Mouse (Mus musculus): ENCODE measurements around the gene Wwox.

Wwox gene

DNA sequence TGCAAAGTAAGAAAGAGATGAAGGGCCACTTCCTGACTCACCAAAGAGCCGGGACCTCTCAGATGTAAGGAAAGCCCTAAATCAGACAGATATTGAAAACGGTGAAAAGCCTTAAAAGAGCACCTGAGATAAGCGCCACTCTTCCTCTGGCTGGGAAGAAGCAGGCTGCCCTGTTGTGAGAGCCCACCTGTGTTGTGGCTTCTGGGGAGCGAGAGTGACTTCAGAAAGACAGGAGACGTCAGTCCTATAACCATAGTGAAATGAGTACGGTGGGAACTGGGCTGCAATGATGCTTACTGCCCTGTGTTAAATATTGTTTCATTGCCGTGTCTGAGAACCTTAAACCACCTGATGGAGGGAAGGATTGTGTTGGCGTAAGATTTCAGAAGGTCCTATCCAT, 431.0 kb downstream of the Wwox start:
- no peak for DNase-seq (ENCODE audit: low read depth)

GRCm38 (mm10) chr8:114872491-114872890, 433.0 kb downstream of the Wwox start:
- no peak for DNase-seq (ENCODE audit: low read depth)

DNA sequence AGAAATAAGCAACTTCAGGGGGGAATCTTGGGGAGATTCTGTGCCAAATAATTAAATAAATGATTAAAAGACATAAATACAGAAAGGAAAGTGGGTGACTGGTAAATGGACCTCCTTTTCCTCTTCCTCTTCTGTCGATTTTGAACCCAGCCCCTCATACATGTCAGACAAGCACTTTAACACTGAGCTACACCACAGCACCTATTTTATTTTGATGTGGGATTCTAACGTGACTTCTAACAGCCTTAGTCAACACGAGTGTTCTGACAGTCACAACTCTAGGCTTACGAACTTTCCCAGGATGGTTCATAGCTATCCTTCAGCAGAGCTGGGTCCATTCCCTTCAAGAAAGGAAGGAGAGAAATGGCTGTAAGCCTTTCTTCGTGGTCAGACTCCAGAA, 435.7 kb downstream of the Wwox start:
- DNase-seq (ENCODE audit: low read depth): no peak

GRCm38 (mm10) chr8:114876161-114876611, 436.7 kb downstream of the Wwox start:
- DNase-seq (ENCODE audit: low read depth): no peak

- no peak for DNase-seq (ENCODE audit: low read depth)
These were observed 437.3 kb downstream of the Wwox start for GRCm38 (mm10) chr8:114876696-114877206.

- DNase-seq (ENCODE audit: low read depth): no peak
These were observed 437.8 kb downstream of the Wwox start for GRCm38 (mm10) chr8:114877234-114877633.

- no peak for DNase-seq (ENCODE audit: low read depth)
These were observed 439.2 kb downstream of the Wwox start for GRCm38 (mm10) chr8:114878449-114879276.

- no peak for DNase-seq (ENCODE audit: low read depth)
These were observed 439.8 kb downstream of the Wwox start for GRCm38 (mm10) chr8:114879277-114879568.

DNA sequence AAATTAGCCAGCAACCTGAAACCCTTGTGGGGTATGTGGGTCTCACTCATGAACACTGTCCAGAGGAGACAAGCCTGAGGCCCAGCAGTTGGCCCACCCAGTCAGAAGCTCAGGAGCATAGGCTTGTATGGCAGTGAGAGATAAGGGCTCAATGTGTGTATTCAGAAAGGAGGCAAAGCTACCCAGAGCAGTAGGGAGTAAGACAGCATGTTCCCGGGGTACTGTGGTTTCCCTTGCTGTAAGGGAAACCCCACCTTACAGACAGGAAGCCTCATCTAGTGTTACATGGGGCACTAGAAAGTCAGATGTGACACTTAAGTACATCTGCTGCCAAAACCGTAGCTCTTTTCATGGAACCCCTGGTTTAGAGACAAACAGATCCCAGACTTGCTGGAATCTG, 440.2 kb downstream of the Wwox start:
- DNase-seq (ENCODE audit: low read depth): no peak

DNA sequence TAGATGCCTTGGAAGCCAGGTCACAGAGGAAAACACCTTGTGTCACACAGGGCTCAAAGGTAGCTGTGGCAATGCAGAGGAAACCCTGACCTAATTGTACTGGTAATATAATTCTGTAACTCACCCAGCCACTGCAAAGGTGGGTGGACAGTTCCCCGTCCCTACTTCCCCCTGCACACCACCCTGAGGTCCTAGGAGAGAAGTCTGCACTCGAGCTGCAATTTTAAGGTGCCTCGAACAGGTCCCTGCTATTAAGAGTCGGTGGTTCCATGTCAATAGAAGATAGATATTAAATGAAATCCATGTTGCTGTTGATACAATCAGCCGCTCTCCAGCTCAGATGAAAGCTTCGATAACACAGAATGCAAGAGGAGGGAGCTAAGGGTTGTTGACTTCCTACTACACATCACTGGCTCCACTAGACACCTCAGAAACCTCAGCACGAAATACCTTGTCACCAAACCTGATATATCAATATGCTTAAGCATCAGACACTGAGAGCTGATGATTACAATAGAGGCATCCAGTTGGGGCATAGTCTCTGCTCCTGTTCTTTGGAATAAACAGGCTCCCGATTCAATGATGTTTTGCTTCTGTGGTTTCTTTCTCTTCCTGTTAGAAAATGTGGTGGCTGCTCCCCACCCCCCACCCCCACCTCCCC, 441.1 kb downstream of the Wwox start:
- no peak for DNase-seq (ENCODE audit: low read depth)

DNA sequence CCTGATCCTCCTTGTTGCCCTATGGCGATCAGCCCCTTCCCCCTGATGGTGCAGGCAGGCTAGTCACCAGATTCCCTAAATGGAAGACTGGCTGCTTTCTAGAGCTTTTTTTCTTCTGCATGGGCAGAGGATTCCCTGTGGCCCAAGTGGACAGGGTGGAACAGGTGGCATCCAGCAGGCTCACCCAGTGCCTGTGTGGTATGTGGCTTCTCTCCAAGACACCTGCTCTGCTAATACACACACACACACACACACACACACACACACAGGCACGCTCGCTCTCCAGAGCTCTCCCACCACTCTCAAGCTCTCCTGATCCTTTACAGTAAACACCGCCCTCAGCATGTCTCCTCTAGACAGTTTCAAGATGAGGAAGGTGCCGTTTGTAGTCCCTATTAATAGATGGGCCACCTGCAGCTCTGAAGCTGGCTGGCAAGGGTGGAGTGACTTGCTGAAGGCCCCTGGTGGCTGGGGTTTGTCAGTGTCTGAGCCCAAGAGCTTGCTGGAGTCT, 442.5 kb downstream of the Wwox start:
- DNase-seq (ENCODE audit: low read depth): no peak

DNA sequence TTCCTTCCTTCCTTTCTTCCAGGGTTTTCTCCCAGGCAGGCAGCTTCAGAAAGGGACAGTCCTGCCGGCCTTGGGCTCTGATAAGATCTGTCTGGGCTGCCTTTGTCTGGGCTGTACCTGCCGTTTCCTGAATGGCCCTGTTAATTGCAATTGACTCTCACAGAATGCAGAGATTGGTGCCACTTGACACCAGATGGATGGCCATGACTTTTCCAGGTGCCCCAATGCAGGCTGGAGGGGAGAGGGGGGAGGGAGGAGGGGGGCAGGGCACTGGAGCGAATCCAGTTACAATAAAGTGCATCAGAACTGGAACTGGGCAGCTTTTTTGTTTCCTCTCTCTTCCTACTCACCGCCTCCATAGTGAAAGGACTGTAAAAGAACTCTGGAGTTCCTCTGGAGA, 443.0 kb downstream of the Wwox start:
- no peak for DNase-seq (ENCODE audit: low read depth)

DNA sequence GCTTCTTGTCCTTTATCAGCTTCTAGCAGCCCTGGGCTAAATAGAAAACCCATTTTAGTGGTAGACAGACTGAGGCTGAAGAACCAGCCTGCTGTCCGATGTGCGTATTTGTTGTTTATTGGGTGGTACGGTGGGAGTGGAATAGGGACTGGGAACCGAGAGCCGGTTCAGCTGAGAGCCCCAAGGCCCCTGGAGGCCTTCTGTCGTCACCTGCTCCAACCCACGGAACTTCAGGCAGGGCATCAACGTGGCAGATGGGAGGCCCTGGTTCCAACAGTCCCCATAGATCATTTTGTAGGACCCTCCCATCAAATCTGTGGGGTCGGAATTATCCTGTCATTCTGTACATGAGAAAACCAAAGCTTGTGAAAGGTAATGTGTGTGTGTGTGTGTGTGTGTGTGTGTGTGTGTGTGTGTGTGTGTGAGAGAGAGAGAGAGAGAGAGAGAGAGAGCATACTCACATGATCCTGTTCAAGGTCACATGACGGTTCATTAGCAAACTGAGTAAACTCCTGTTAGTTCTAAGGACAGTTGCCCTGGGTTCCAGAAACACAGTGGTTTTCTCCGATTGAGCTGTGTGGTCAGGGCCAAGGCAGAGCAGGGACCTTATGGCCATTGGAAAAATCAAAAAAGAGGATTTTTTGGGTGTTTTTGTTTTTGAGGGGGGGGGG, 443.6 kb downstream of the Wwox start:
- DNase-seq (ENCODE audit: low read depth): no peak

- DNase-seq (ENCODE audit: low read depth): no peak
These were observed 444.5 kb downstream of the Wwox start for GRCm38 (mm10) chr8:114883967-114884366.

DNA sequence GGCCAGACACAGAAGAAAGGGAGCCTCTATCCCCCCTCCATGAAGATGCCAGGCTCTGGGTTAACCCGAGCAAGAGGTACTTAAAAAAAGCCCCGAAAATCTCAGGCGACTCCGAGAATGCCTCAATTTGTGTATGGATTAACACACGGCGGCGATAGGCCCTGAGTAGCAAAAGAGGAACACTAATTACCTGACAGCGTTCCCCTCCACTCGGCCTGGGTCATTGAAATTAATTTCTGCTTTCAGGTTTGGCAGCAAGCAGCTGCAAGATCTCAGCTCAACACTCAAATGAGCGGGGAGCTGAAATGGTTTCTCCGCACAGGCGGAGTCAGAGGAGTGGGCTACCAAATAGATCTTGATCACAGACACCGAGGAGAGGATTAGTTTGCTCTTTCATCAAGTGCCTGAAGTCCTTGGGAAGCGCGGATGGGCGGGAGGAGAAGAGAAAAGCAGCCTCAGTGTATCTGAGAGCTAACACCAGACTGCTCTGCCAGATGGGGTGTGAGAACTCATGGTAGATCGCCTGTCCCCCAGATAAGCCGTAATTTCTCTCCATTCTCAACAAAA, 445.7 kb downstream of the Wwox start:
- no peak for DNase-seq (ENCODE audit: low read depth)

DNA sequence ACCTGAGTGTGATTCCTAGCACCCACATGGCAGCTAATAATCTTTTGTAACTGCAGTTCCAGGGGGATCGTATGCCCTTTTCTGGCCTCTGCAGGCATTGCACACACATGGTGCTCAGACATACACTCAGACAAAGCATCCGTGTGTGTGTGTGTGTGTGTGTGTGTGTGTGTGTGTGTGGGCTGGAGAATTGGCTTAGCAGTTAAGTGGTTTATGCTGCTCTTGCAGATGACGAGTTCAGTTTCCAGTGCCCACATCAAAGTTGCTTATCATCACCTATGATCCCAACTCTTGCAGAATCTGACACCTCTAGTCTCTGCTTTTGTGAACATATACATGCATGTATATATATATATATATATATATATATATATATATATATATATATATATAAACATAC, 448.9 kb downstream of the Wwox start:
- DNase-seq (ENCODE audit: low read depth): no peak

DNA sequence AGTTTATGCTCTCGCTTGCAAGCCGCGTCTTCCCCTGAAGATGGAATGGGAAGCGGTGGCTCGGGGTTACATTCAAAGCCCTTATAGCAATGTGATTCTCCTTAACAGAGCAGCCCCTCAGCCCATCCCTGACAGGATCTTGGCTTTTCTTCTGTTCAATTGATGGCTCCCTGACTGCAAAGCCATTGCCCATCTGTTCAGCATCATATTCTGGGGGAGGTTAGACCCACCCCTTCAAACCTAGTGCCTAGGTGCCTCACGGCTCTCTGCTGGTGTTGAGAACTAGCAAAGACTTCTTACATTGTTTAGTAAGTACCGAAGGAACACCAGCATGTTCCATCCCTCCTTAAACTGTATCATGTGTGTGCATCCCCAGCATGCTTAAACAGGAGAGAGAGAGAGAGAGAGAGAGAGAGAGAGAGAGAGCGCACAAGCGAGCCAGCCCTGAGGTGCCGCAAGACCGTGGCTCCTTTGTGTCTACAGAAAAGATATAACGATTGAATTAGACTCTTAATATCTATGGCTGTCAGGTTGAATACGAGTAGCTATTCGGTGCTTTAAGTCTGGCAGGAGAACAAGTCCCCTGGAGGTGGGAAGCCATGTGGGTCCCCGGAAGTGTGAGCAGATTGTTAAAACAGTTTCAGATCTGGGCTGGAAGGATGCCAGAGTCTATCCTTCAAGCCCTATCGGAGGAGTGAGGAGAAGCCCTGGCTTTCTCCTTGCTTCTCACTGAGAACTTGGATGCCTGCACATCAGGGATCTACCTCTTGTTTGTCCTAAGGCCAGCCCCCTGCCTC, 450.3 kb downstream of the Wwox start:
- no peak for DNase-seq (ENCODE audit: low read depth)

- no peak for DNase-seq (ENCODE audit: low read depth)
These were observed 451.0 kb downstream of the Wwox start for GRCm38 (mm10) chr8:114890478-114890877.

DNA sequence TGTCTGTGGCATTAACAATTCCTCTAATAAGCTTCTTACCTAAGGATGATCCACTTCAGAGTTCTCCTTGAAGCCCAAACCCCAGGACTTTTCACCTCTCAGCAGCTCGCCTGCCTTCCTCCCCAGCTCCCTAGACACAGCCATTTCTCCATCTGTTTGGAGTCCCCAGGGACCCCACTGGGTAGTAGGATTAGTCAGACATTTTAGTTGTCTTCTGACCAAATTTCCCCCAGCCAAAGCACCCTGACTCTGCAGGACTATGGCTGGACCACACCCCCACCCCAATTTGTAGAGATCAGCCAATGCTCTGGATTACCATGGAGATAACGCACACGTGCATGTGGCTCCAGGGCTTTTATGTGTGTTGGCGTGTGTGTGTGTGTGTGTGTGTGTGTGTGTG, 451.8 kb downstream of the Wwox start:
- DNase-seq (ENCODE audit: low read depth): peak; percentile 10

- DNase-seq (ENCODE audit: low read depth): no peak
These were observed 458.0 kb downstream of the Wwox start for GRCm38 (mm10) chr8:114897432-114897831.

- DNase-seq (ENCODE audit: low read depth): no peak
These were observed 459.7 kb downstream of the Wwox start for GRCm38 (mm10) chr8:114899157-114899556.

DNA sequence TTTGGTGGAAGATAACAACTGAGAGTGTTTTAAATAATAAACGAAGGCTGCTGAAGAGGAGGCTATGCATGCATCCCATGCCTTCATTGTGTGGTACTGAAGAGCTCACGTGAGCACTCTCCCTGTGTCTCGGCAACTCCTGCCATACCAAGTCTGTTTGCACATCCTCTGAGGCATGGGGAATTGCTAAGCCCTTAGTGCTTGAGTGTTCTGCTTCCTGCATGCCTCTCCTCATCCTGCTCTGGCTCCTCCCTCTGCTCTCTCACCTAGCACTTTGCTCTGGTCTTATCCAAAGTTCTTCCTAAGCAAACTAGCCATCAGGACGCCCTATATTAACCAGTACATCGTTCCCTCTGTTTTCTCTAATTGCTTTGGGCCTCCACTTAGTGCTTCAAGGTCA, 463.1 kb downstream of the Wwox start:
- no peak for DNase-seq (ENCODE audit: low read depth)
